Mouse (Mus musculus) liver, adult 2 months (tissue): Measurements from ENCODE around the gene Sorcs3.

Source experiments
- CTCF ChIP-seq: fragments of 200-500 bp; IDR thresholded peaks from 2 replicates; pipeline ENCODE4 v1.5.1; 2011; ENCODE audit warnings: low read depth, low read length, control low read depth
- POLR2A ChIP-seq: fragments of 200-500 bp; IDR thresholded peaks from 2 replicates; pipeline ENCODE4 v1.6.1; 2011; ENCODE audit warnings: low read length, control low read depth; ENCODE audit not compliant: insufficient read depth; ENCODE audit errors: extremely low read depth

GRCm38 (mm10) chr19:48787269-48787668 lies 581.4 kb downstream of the Sorcs3 start:
- TF ChIP-seq CTCF (no peak), POLR2A (no peak)
